Mouse (Mus musculus) bone marrow macrophage, adult 2 months (primary cell): ENCODE data around the gene Ccdc184. TPM values are rescaled to one million over a fixed set of nuclear protein-coding genes. Genes with fewer than 3 reads are reported as not detected.

Experiments used
- H3K27ac ChIP-seq: 2 replicates; pipeline ENCODE4 v1.5.1; 2012; ENCODE audit warnings: low read depth, low read length; ENCODE audit not compliant: insufficient read depth
- H3K4me1 ChIP-seq: 2 replicates; pipeline ENCODE4 v1.6.1; 2012; ENCODE audit warnings: low read length; ENCODE audit not compliant: control insufficient read depth, insufficient read depth
- H3K4me3 ChIP-seq: 2 replicates; pipeline ENCODE4 v1.5.1; 2012; ENCODE audit warnings: mild to moderate bottlenecking, low read length, moderate library complexity; ENCODE audit not compliant: insufficient read depth
- CTCF ChIP-seq: IDR thresholded peaks from 2 replicates; pipeline ENCODE4 v1.5.1; 2012; ENCODE audit warnings: low read depth, mild to moderate bottlenecking, low read length, moderate library complexity
- POLR2A ChIP-seq: IDR thresholded peaks from 2 replicates; pipeline ENCODE4 v1.6.1; 2012; ENCODE audit warnings: mild to moderate bottlenecking, low read depth, low read length, borderline replicate concordance
- polyA plus RNA-seq: library from polyadenylated mRNA; stranded (reverse); fragments of >200 nt; gene quantifications from 2 replicates; pipeline ENCODE4 v1.2.4, GENCODE M21; 2012; ENCODE audit not compliant: missing spikeins, insufficient read depth, insufficient read length

The Ccdc184 gene
- polyA plus RNA-seq, 1 experiment, result not detected

GRCm38 (mm10) chr15:98139763-98140162 is 27.2 kb upstream of the Ccdc184 start:
- Histone ChIP-seq H3K4me1 (peaks cover 23% of the 10 kb centered on the region), H3K27ac (peak overlapping the region; percentile 71), H3K4me3 (no peak overlapping the region)
- TF ChIP-seq POLR2A (no peak), CTCF (no peak)

GRCm38 (mm10) chr15:98140809-98141208 is 26.1 kb upstream of the Ccdc184 start:
- no peak for TF ChIP-seq POLR2A
- TF ChIP-seq CTCF, result no peak
- no peak overlapping the region for H3K4me3 ChIP-seq
- peaks cover 18% of the 10 kb centered on the region for H3K4me1 ChIP-seq
- H3K27ac ChIP-seq, result no peak overlapping the region

- TF ChIP-seq CTCF, result no peak
- no peak for TF ChIP-seq POLR2A
- Histone ChIP-seq H3K27ac (no peak overlapping the region), H3K4me3 (no peak overlapping the region), H3K4me1 (peaks cover 19% of the 10 kb centered on the region)
Observed at GRCm38 (mm10) chr15:98142515-98142914, 24.4 kb upstream of the Ccdc184 start.

- Histone ChIP-seq H3K27ac (no peak overlapping the region), H3K4me1 (peaks cover 9% of the 10 kb centered on the region; the same call in 1 of the 2 replicates), H3K4me3 (peak overlapping the region; percentile 76)
- TF ChIP-seq POLR2A, result no peak
- no peak for TF ChIP-seq CTCF
Observed at GRCm38 (mm10) chr15:98144861-98145507, 22.0 kb upstream of the Ccdc184 start.

- Histone ChIP-seq H3K4me3 (peak overlapping the region; percentile 76), H3K27ac (peak overlapping the region; percentile 34), H3K4me1 (peaks cover 5% of the 10 kb centered on the region; the same call in 1 of the 2 replicates)
- no peak for TF ChIP-seq CTCF
- TF ChIP-seq POLR2A, result no peak
Observed at GRCm38 (mm10) chr15:98145559-98146181, 21.3 kb upstream of the Ccdc184 start.

GRCm38 (mm10) chr15:98148356-98148755 is 18.6 kb upstream of the Ccdc184 start:
- TF ChIP-seq CTCF (no peak), POLR2A (no peak)
- peaks cover 9% of the 10 kb centered on the region for H3K4me1 ChIP-seq

GRCm38 (mm10) chr15:98149166-98149602 is 17.8 kb upstream of the Ccdc184 start:
- H3K27ac ChIP-seq, result no peak overlapping the region
- TF ChIP-seq POLR2A, result no peak
- TF ChIP-seq CTCF, result no peak
- H3K4me1 ChIP-seq, result peaks cover 10% of the 10 kb centered on the region
- H3K4me3 ChIP-seq, result no peak overlapping the region

More at GRCm38 (mm10) chr15:98148356-98148755, 18.6 kb upstream of the Ccdc184 start:
- H3K4me3 ChIP-seq, result no peak overlapping the region
- no peak overlapping the region for H3K27ac ChIP-seq

GRCm38 (mm10) chr15:98152916-98153315 is 14.0 kb upstream of the Ccdc184 start:
- TF ChIP-seq POLR2A (no peak), CTCF (no peak)
- Histone ChIP-seq H3K27ac (no peak overlapping the region), H3K4me3 (no peak overlapping the region), H3K4me1 (peaks cover 10% of the 10 kb centered on the region)

GRCm38 (mm10) chr15:98153625-98154024 is 13.3 kb upstream of the Ccdc184 start:
- no peak overlapping the region for H3K4me3 ChIP-seq
- TF ChIP-seq POLR2A (no peak), CTCF (no peak)
- H3K27ac ChIP-seq, result peak overlapping the region; percentile 15; the same call in 1 of the 2 replicates

GRCm38 (mm10) chr15:98154146-98154545 is 12.8 kb upstream of the Ccdc184 start:
- Histone ChIP-seq H3K4me1 (peaks cover 10% of the 10 kb centered on the region), H3K27ac (no peak overlapping the region), H3K4me3 (no peak overlapping the region)
- TF ChIP-seq POLR2A (no peak), CTCF (no peak)

More at GRCm38 (mm10) chr15:98153625-98154024, 13.3 kb upstream of the Ccdc184 start:
- peaks cover 10% of the 10 kb centered on the region for H3K4me1 ChIP-seq

GRCm38 (mm10) chr15:98154631-98155030 is 12.3 kb upstream of the Ccdc184 start:
- TF ChIP-seq POLR2A (no peak), CTCF (no peak)
- H3K27ac ChIP-seq, result no peak overlapping the region
- H3K4me3 ChIP-seq, result no peak overlapping the region
- peaks cover 10% of the 10 kb centered on the region for H3K4me1 ChIP-seq
